Mouse (Mus musculus): ENCODE results near the gene 4933402D24Rik. TPM values are rescaled to one million over a fixed set of nuclear protein-coding genes. Genes with fewer than 3 reads are reported as not detected.

Gene 4933402D24Rik
- polyA plus RNA-seq (2015; fragmentation: Nextera tagmentation; extraction: Ambion mirVana): not detected in 2 replicates

DNA sequence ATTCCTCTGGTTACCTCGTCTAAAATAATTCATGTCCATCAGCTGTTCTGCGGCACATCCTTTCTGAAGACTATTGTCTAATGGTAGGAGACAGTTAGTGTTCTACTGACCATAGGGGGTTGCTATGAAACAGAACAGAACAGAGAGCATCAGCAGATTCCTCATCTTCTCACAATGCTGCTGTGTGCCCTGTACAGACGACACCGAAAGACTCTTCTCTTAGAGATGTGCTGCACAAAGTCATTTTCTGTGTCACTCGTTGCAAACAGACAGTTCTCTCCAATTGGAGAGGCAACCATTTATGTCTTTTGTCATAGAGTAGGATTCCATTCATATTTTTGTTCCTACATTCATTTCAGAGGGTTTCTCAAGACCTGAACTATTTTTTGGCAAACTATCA, at the start of gene 4933402D24Rik:
TSS of gene 4933402D24Rik (minus strand) at position 101 of the 400 bp plus-strand sequence.
- DNase-seq (ENCODE audit: low spot score) (no peak), ATAC-seq (no peak)
- no peaks in the 10 kb centered on the region for H3K9me3 ChIP-seq (ENCODE audit: low read length)
- H3K4me1 ChIP-seq (ENCODE audit: insufficient read depth, low read depth, low read length): no peaks in the 10 kb centered on the region
- no peak for TF ChIP-seq EP300 (IDR thresholded peaks at IDR 0.05)
- TF ChIP-seq CTCF (IDR thresholded peaks at IDR 0.05): no peak
- no peak within 1 kb of the TSS for H3K4me2 ChIP-seq (replicated peaks; ENCODE audit: low read depth, low read length)
- WGBS: 66% methylated on average over 5 of the region's 5 CpGs
- no peak within 1 kb of the TSS for H3K9ac ChIP-seq (replicated peaks; ENCODE audit: low read depth)
- H3K27me3 ChIP-seq (replicated peaks; ENCODE audit: insufficient read depth, low read length): no peaks in the 10 kb centered on the region
- no peak within 1 kb of the TSS for H3K4me3 ChIP-seq (ENCODE audit: low read depth, low read length)
- no peaks in the 10 kb centered on the region for H3K36me3 ChIP-seq (ENCODE audit: insufficient read depth, low read length)
- H3K27ac ChIP-seq (ENCODE audit: low read length): no peak within 1 kb of the TSS

DNA sequence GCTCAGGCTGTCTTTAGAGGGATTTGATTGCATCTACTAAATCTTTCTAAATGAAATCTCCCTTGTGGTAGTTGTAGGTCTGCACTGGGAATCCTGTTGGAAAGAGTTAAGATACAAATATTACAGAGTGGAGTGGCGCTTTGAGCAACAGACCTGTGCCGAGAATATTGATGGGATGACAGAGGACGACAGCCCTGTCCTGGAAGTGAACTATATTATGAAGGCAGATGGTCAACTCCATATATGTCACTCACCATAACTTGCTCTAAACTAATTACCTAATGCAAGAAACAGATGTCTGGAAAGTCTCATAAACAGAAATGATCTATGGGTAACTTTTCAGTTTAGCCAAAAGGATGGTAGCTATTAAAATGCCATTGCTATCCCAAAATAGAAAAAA, 39.5 kb upstream of the 4933402D24Rik start:
- H3K4me3 ChIP-seq (ENCODE audit: low read depth, low read length): no peak overlapping the region
- no peaks in the 10 kb centered on the region for H3K9me3 ChIP-seq (ENCODE audit: low read length)
- no peaks in the 10 kb centered on the region for H3K4me1 ChIP-seq (ENCODE audit: insufficient read depth, low read depth, low read length)
- H3K27ac ChIP-seq (ENCODE audit: low read length): no peak overlapping the region
- no peak overlapping the region for H3K4me2 ChIP-seq (replicated peaks; ENCODE audit: low read depth, low read length)
- 53% methylated on average over 3 of the region's 3 CpGs for WGBS
- ATAC-seq (no peak), DNase-seq (ENCODE audit: low spot score) (no peak)
- H3K27me3 ChIP-seq (replicated peaks; ENCODE audit: insufficient read depth, low read length): no peaks in the 10 kb centered on the region
- H3K9ac ChIP-seq (replicated peaks; ENCODE audit: low read depth): no peak overlapping the region
- no peak for TF ChIP-seq CTCF (IDR thresholded peaks at IDR 0.05)
- TF ChIP-seq EP300 (IDR thresholded peaks at IDR 0.05): no peak
- no peaks in the 10 kb centered on the region for H3K36me3 ChIP-seq (ENCODE audit: insufficient read depth, low read length)

DNA sequence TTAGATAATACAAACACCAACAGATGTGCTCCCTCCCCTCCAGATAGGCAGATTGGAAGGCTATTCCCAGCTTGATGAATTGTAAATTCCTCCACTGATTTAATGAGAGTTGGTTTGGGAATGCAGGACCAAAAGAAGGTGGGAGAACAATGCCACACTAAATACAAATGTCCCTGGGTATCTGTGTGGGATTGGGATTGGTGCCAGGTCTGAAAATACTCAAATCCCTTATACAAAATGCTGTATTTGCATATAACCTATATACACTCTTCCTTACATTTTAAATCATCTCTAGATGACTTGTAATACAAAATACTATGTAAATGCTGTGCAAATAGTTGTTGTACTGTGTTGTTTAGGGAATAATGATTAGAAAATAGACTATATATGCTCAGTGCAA, 36.0 kb upstream of the 4933402D24Rik start:
- no peaks in the 10 kb centered on the region for H3K4me1 ChIP-seq (ENCODE audit: insufficient read depth, low read depth, low read length)
- no peak overlapping the region for H3K4me3 ChIP-seq (ENCODE audit: low read depth, low read length)
- no peak overlapping the region for H3K4me2 ChIP-seq (replicated peaks; ENCODE audit: low read depth, low read length)
- no peak overlapping the region for H3K27ac ChIP-seq (ENCODE audit: low read length)
- no peaks in the 10 kb centered on the region for H3K9me3 ChIP-seq (ENCODE audit: low read length)
- H3K27me3 ChIP-seq (replicated peaks; ENCODE audit: insufficient read depth, low read length): no peaks in the 10 kb centered on the region
- DNase-seq (ENCODE audit: low spot score) (no peak), ATAC-seq (no peak)
- H3K9ac ChIP-seq (replicated peaks; ENCODE audit: low read depth): no peak overlapping the region
- no peak for TF ChIP-seq CTCF (IDR thresholded peaks at IDR 0.05)
- no peak for TF ChIP-seq EP300 (IDR thresholded peaks at IDR 0.05)
- H3K36me3 ChIP-seq (ENCODE audit: insufficient read depth, low read length): no peaks in the 10 kb centered on the region

DNA sequence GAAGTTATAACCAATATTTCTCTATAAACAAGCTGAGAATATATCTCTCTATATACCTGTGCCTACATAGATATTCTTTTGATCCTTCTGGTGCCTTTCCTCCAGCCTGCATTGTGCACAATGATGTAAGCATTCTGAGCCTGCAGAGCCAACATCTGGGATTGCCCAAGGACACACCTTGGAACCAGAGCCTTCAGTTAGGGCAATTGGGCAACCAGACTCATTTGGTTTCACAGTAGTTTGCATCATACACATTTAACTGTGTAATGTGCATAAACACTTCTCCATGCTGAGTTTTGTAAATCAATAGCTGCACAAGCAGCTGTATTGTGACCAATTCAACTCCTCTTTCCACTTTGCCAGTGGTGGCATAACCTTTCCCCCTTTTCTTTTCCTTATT, 25.3 kb upstream of the 4933402D24Rik start:
- no peak overlapping the region for H3K9ac ChIP-seq (replicated peaks; ENCODE audit: low read depth)
- no peak overlapping the region for H3K4me2 ChIP-seq (replicated peaks; ENCODE audit: low read depth, low read length)
- no peak for DNase-seq (ENCODE audit: low spot score)
- no peak for TF ChIP-seq CTCF (IDR thresholded peaks at IDR 0.05)
- TF ChIP-seq EP300 (IDR thresholded peaks at IDR 0.05): no peak
- H3K36me3 ChIP-seq (ENCODE audit: insufficient read depth, low read length): no peaks in the 10 kb centered on the region
- no peak for ATAC-seq
- H3K9me3 ChIP-seq (ENCODE audit: low read length): no peaks in the 10 kb centered on the region
- H3K4me1 ChIP-seq (ENCODE audit: insufficient read depth, low read depth, low read length): no peaks in the 10 kb centered on the region
- no peaks in the 10 kb centered on the region for H3K27me3 ChIP-seq (replicated peaks; ENCODE audit: insufficient read depth, low read length)
- H3K27ac ChIP-seq (ENCODE audit: low read length): no peak overlapping the region
- no peak overlapping the region for H3K4me3 ChIP-seq (ENCODE audit: low read depth, low read length)

DNA sequence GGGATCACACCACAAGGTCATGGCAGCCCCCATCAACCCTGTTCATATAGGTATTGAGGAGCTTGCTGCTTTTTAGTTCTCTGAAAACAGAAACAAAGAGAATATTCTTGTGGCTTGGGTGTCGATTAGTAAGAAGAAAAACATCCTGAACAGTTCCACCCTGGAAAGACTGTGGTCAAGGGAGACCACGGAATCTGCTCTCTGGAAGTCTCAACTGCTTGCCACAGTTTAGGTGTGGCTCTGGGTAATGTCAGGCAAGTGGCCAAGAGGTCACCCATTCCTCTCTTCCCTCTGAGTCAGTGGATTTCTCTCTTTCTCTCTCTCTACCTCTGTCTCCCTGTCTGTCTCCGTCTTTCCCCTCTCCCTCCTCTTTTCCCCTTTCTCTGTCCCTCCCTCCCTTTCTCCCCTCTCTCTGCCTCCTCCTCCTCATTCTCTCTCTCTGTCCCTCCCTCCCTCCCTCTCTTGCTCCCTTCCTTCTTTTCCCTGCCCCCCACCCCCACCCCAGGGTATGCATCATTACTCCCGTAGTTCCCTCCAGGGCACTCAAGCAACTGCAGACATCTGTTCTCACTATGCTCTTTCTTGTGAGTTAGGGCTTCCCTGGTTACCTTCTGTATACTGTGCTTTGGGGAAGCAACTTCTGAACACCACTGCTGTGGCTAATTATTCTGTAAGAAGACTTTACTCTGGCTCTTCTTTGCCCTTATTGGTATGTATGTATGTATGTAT, 8.0 kb upstream of the 4933402D24Rik start:
- H3K27ac ChIP-seq (ENCODE audit: low read length): no peak overlapping the region
- H3K9me3 ChIP-seq (ENCODE audit: low read length): no peaks in the 10 kb centered on the region
- H3K36me3 ChIP-seq (ENCODE audit: insufficient read depth, low read length): no peaks in the 10 kb centered on the region
- ATAC-seq (no peak), DNase-seq (ENCODE audit: low spot score) (no peak)
- no peaks in the 10 kb centered on the region for H3K27me3 ChIP-seq (replicated peaks; ENCODE audit: insufficient read depth, low read length)
- 53% methylated on average over 4 of the region's 4 CpGs for WGBS
- no peaks in the 10 kb centered on the region for H3K4me1 ChIP-seq (ENCODE audit: insufficient read depth, low read depth, low read length)
- H3K4me2 ChIP-seq (replicated peaks; ENCODE audit: low read depth, low read length): no peak overlapping the region
- TF ChIP-seq EP300 (IDR thresholded peaks at IDR 0.05) (no peak), CTCF (IDR thresholded peaks at IDR 0.05) (no peak)
- no peak overlapping the region for H3K4me3 ChIP-seq (ENCODE audit: low read depth, low read length)
- no peak overlapping the region for H3K9ac ChIP-seq (replicated peaks; ENCODE audit: low read depth)

DNA sequence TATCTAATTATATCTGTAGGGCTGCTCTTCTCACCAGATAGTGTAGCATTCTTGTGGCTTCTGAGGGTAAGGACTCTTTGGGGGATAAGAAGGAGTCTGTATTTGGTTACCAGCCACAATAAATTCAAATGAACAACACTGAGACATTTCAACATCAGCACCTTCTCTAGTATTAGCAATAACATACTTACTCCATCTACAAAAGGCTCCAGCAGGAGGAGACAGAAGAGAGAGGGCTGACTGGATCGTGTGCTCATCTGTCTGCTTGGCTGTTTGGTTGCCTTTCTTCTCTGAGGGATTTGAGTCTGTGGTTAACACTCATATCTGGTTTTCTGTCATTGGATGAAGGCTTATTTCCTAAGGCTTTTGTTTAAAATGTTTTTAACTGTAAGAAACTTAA, 7.3 kb upstream of the 4933402D24Rik start:
- Histone ChIP-seq H3K9ac (replicated peaks; ENCODE audit: low read depth) (no peak overlapping the region), H3K4me2 (replicated peaks; ENCODE audit: low read depth, low read length) (no peak overlapping the region), H3K36me3 (ENCODE audit: insufficient read depth, low read length) (no peaks in the 10 kb centered on the region), H3K9me3 (ENCODE audit: low read length) (no peaks in the 10 kb centered on the region), H3K4me1 (ENCODE audit: insufficient read depth, low read depth, low read length) (no peaks in the 10 kb centered on the region), H3K27ac (ENCODE audit: low read length) (no peak overlapping the region), H3K4me3 (ENCODE audit: low read depth, low read length) (no peak overlapping the region), H3K27me3 (replicated peaks; ENCODE audit: insufficient read depth, low read length) (no peaks in the 10 kb centered on the region)
- TF ChIP-seq CTCF (IDR thresholded peaks at IDR 0.05) (no peak), EP300 (IDR thresholded peaks at IDR 0.05) (no peak)
- ATAC-seq (no peak), DNase-seq (ENCODE audit: low spot score) (no peak)
- 38% methylated on average over 1 of the region's 1 CpGs for WGBS

DNA sequence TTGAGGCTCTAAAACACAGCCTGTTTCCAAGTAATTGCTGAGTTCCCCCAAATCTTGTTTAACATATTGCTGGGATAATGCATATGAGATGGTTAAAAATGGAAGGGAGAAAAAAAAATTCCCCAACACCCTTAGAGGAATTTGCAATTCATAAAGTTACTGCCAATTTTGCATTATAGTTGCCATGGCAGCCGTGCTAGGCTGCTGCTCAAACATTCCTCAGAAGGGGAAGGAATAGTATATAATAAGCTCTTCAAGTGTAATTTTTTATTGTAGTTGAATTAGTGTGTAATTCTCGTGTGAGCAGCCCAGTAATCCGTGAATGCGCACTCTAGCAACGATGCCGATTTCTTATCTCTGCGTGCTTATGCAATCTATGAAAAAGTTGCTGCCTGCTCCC, 1.2 kb upstream of the 4933402D24Rik start:
- DNase-seq (ENCODE audit: low spot score): no peak
- no peak for ATAC-seq
- WGBS: 40% methylated on average over 7 of the region's 7 CpGs

More for the DNA sequence above, 1.2 kb upstream of the 4933402D24Rik start:
- Histone ChIP-seq H3K27me3 (replicated peaks; ENCODE audit: insufficient read depth, low read length) (no peaks in the 10 kb centered on the region), H3K4me1 (ENCODE audit: insufficient read depth, low read depth, low read length) (no peaks in the 10 kb centered on the region), H3K4me3 (ENCODE audit: low read depth, low read length) (no peak overlapping the region), H3K36me3 (ENCODE audit: insufficient read depth, low read length) (no peaks in the 10 kb centered on the region), H3K9ac (replicated peaks; ENCODE audit: low read depth) (no peak overlapping the region), H3K27ac (ENCODE audit: low read length) (no peak overlapping the region), H3K4me2 (replicated peaks; ENCODE audit: low read depth, low read length) (no peak overlapping the region), H3K9me3 (ENCODE audit: low read length) (no peaks in the 10 kb centered on the region)
- TF ChIP-seq EP300 (IDR thresholded peaks at IDR 0.05) (no peak), CTCF (IDR thresholded peaks at IDR 0.05) (no peak)

All from lung, postnatal 0 days (tissue).